Mouse (Mus musculus): ENCODE results near the gene Fuz. TPM values are rescaled to one million over a fixed set of nuclear protein-coding genes. Genes with fewer than 3 reads are reported as not detected.
A peak's percentile ranks its signal among the peaks of the same experiment; 100 is the strongest.

Fuz gene
- polyA plus RNA-seq, 1 experiment from 2014 or later = 19.3 TPM

GRCm38 (mm10) chr7:44853596-44854355 is 42.1 kb upstream of the Fuz start:
- Histone ChIP-seq H3K4me1 (replicated peaks) (peaks cover 70% of the 10 kb centered on the region), H3K36me3 (peaks cover 17% of the 10 kb centered on the region)
- ATAC-seq (ENCODE audit: low FRiP score) = no peak

GRCm38 (mm10) chr7:44854356-44855031 is 41.4 kb upstream of the Fuz start:
- no peaks in the 10 kb centered on the region for H3K9me3 ChIP-seq
- WGBS = under 1% methylated on average over 45 of the region's 45 CpGs
- H3K4me2 ChIP-seq = peak overlapping the region; percentile 72
- H3K36me3 ChIP-seq = peaks cover 21% of the 10 kb centered on the region
- no peaks in the 10 kb centered on the region for H3K27me3 ChIP-seq
- H3K9ac ChIP-seq = peak overlapping the region; percentile 78
- peak overlapping the region; percentile 45 for H3K4me3 ChIP-seq
- no peak for ATAC-seq (ENCODE audit: low FRiP score)
- peak overlapping the region; percentile 95 for H3K27ac ChIP-seq
- H3K4me1 ChIP-seq (replicated peaks) = peaks cover 75% of the 10 kb centered on the region

More at GRCm38 (mm10) chr7:44853596-44854355, 42.1 kb upstream of the Fuz start:
- Histone ChIP-seq H3K27ac (peak overlapping the region; percentile 95), H3K27me3 (no peaks in the 10 kb centered on the region), H3K4me3 (peak overlapping the region; percentile 45), H3K9me3 (no peaks in the 10 kb centered on the region), H3K4me2 (peak overlapping the region; percentile 72), H3K9ac (peak overlapping the region; percentile 78)
- WGBS = 22% methylated on average over 26 of the region's 26 CpGs

- Histone ChIP-seq H3K27ac (peak overlapping the region; percentile 95), H3K4me3 (peak overlapping the region; percentile 45), H3K27me3 (no peaks in the 10 kb centered on the region), H3K4me2 (peak overlapping the region; percentile 72), H3K36me3 (peaks cover 22% of the 10 kb centered on the region), H3K4me1 (replicated peaks) (peaks cover 79% of the 10 kb centered on the region), H3K9me3 (no peaks in the 10 kb centered on the region), H3K9ac (peak overlapping the region; percentile 78)
- ATAC-seq (ENCODE audit: low FRiP score) = no peak
- 37% methylated on average over 10 of the region's 10 CpGs for WGBS
These were observed 40.8 kb upstream of the Fuz start for GRCm38 (mm10) chr7:44855036-44855435.

- Histone ChIP-seq H3K27me3 (no peaks in the 10 kb centered on the region), H3K9ac (peak overlapping the region; percentile 92; the same call in 1 of the 2 replicates), H3K27ac (peak overlapping the region; percentile 96), H3K36me3 (peaks cover 28% of the 10 kb centered on the region), H3K9me3 (no peaks in the 10 kb centered on the region), H3K4me3 (peak overlapping the region; percentile 70), H3K4me1 (replicated peaks) (peaks cover 81% of the 10 kb centered on the region), H3K4me2 (peak overlapping the region; percentile 92)
- no peak for ATAC-seq (ENCODE audit: low FRiP score)
- WGBS = 69% methylated on average over 9 of the region's 9 CpGs
These were observed 39.5 kb upstream of the Fuz start for GRCm38 (mm10) chr7:44856265-44856916.

GRCm38 (mm10) chr7:44857042-44857552 is 38.8 kb upstream of the Fuz start, which contains the start of gene Pnkp:
TSS of gene Pnkp (plus strand) at chr7:44857139.
- under 1% methylated on average over 32 of the region's 32 CpGs for WGBS
- peaks cover 76% of the 10 kb centered on the region for H3K4me1 ChIP-seq (replicated peaks)

GRCm38 (mm10) chr7:44857905-44858304 is 38.0 kb upstream of the Fuz start:
- Histone ChIP-seq H3K27me3 (no peaks in the 10 kb centered on the region), H3K9me3 (no peaks in the 10 kb centered on the region), H3K4me1 (replicated peaks) (peaks cover 68% of the 10 kb centered on the region), H3K9ac (peak overlapping the region; percentile 92), H3K4me3 (peak overlapping the region; percentile 70), H3K4me2 (peak overlapping the region; percentile 92), H3K36me3 (peaks cover 33% of the 10 kb centered on the region), H3K27ac (peak overlapping the region; percentile 96)
- no peak for ATAC-seq (ENCODE audit: low FRiP score)
- 31% methylated on average over 8 of the region's 8 CpGs for WGBS

More at GRCm38 (mm10) chr7:44857042-44857552, 38.8 kb upstream of the Fuz start, which contains the start of gene Pnkp:
- ATAC-seq (ENCODE audit: low FRiP score) = peak; percentile 44
- Histone ChIP-seq H3K9me3 (no peaks in the 10 kb centered on the region), H3K27me3 (no peaks in the 10 kb centered on the region), H3K27ac (peak within 1 kb of the TSS; percentile 96), H3K9ac (peak within 1 kb of the TSS; percentile 92), H3K4me2 (peak within 1 kb of the TSS; percentile 92), H3K36me3 (peaks cover 30% of the 10 kb centered on the region), H3K4me3 (peak within 1 kb of the TSS; percentile 70)

GRCm38 (mm10) chr7:44859896-44860295 is 36.0 kb upstream of the Fuz start:
- Histone ChIP-seq H3K9ac (0 out of 2 replicates have a peak overlapping the region, but pooled peaks have one; percentile 43), H3K4me1 (replicated peaks) (peaks cover 61% of the 10 kb centered on the region), H3K36me3 (peaks cover 49% of the 10 kb centered on the region), H3K4me2 (no peak overlapping the region), H3K27ac (no peak overlapping the region), H3K27me3 (no peaks in the 10 kb centered on the region), H3K9me3 (no peaks in the 10 kb centered on the region), H3K4me3 (no peak overlapping the region)
- ATAC-seq (ENCODE audit: low FRiP score) = no peak
- 93% methylated on average over 11 of the region's 11 CpGs for WGBS

- H3K9me3 ChIP-seq = no peaks in the 10 kb centered on the region
- H3K4me2 ChIP-seq = 0 out of 2 replicates have a peak overlapping the region, but pooled peaks have one; percentile 10
- 0 out of 2 replicates have a peak, but pooled peaks have one; percentile 16 for ATAC-seq (ENCODE audit: low FRiP score)
- H3K36me3 ChIP-seq = peaks cover 59% of the 10 kb centered on the region
- peak overlapping the region; percentile 46; the same call in 1 of the 2 replicates for H3K27ac ChIP-seq
- H3K4me1 ChIP-seq (replicated peaks) = peaks cover 65% of the 10 kb centered on the region
- H3K9ac ChIP-seq = peak overlapping the region; percentile 43; the same call in 1 of the 2 replicates
- no peak overlapping the region for H3K4me3 ChIP-seq
- WGBS = 60% methylated on average over 22 of the region's 22 CpGs
- no peaks in the 10 kb centered on the region for H3K27me3 ChIP-seq
These were observed 35.1 kb upstream of the Fuz start for GRCm38 (mm10) chr7:44860576-44861428.

- Histone ChIP-seq H3K9ac (no peak overlapping the region), H3K27ac (peak overlapping the region; percentile 46; the same call in 1 of the 2 replicates), H3K9me3 (no peaks in the 10 kb centered on the region), H3K4me3 (no peak overlapping the region), H3K36me3 (peaks cover 63% of the 10 kb centered on the region), H3K4me1 (replicated peaks) (peaks cover 68% of the 10 kb centered on the region), H3K4me2 (no peak overlapping the region), H3K27me3 (no peaks in the 10 kb centered on the region)
- ATAC-seq (ENCODE audit: low FRiP score) = no peak
- 74% methylated on average over 14 of the region's 14 CpGs for WGBS
These were observed 34.5 kb upstream of the Fuz start for GRCm38 (mm10) chr7:44861429-44861816.

GRCm38 (mm10) chr7:44862434-44862833 is 33.4 kb upstream of the Fuz start:
- WGBS = 95% methylated on average over 8 of the region's 8 CpGs
- no peak for ATAC-seq (ENCODE audit: low FRiP score)
- Histone ChIP-seq H3K4me2 (no peak overlapping the region), H3K4me1 (replicated peaks) (peaks cover 75% of the 10 kb centered on the region), H3K27ac (no peak overlapping the region), H3K36me3 (peaks cover 66% of the 10 kb centered on the region), H3K9me3 (no peaks in the 10 kb centered on the region), H3K4me3 (no peak overlapping the region), H3K27me3 (no peaks in the 10 kb centered on the region), H3K9ac (no peak overlapping the region)

- Histone ChIP-seq H3K27ac (no peak overlapping the region), H3K4me1 (replicated peaks) (peaks cover 75% of the 10 kb centered on the region), H3K4me2 (no peak overlapping the region), H3K36me3 (peaks cover 66% of the 10 kb centered on the region), H3K4me3 (no peak overlapping the region; the same call in 1 of the 2 replicates), H3K9me3 (no peaks in the 10 kb centered on the region), H3K9ac (no peak overlapping the region), H3K27me3 (no peaks in the 10 kb centered on the region)
- ATAC-seq (ENCODE audit: low FRiP score) = no peak
- WGBS = 88% methylated on average over 14 of the region's 14 CpGs
These were observed 32.7 kb upstream of the Fuz start for GRCm38 (mm10) chr7:44863210-44863609.
